Mouse (Mus musculus) A20 (cell line): Measurements from ENCODE around the gene Trap1.
"Not testable (repeated sequence)": the region's sequence is repeated elsewhere in the genome, so short reads cannot be mapped to it uniquely, and the experiment has no call there.

ENCODE experiments used
- DNase-seq: peaks from one replicate; pipeline ENCODE4 v3.0.0-alpha.2; 2011; ENCODE audit warnings: low read depth, low spot score

Trap1 gene

GRCm38 (mm10) chr16:4077384-4078061 is at the start of gene Trap1:
Gene Trap1, minus strand, starts transcription at chr16:4077827.
- DNase-seq, result peak; percentile 94

- DNase-seq, result no peak
These were observed 39.4 kb upstream of the Trap1 start for GRCm38 (mm10) chr16:4117072-4117471.

- no peak for DNase-seq
These were observed 22.7 kb upstream of the Trap1 start for GRCm38 (mm10) chr16:4100374-4100773.

- no peak for DNase-seq
These were observed 19.9 kb upstream of the Trap1 start for GRCm38 (mm10) chr16:4097521-4097920.

GRCm38 (mm10) chr16:4096898-4097297 is 19.3 kb upstream of the Trap1 start:
- DNase-seq, result no peak

- no peak for DNase-seq
These were observed 18.5 kb upstream of the Trap1 start for GRCm38 (mm10) chr16:4096141-4096540.

GRCm38 (mm10) chr16:4087214-4087913 is 9.7 kb upstream of the Trap1 start:
- no peak for DNase-seq

GRCm38 (mm10) chr16:4085851-4086387 is 8.3 kb upstream of the Trap1 start:
- no peak for DNase-seq

GRCm38 (mm10) chr16:4085051-4085450 is 7.4 kb upstream of the Trap1 start:
- no peak for DNase-seq

GRCm38 (mm10) chr16:4080419-4080818 is 2.8 kb upstream of the Trap1 start:
- not testable (repeated sequence) for DNase-seq

- peak; percentile 31 for DNase-seq
These were observed 2.0 kb upstream of the Trap1 start for GRCm38 (mm10) chr16:4079656-4080055.

- not testable (repeated sequence) for DNase-seq
These were observed 675 bp upstream of the Trap1 start for GRCm38 (mm10) chr16:4078302-4078701.

GRCm38 (mm10) chr16:4074836-4075235 is 2.8 kb downstream of the Trap1 start:
- DNase-seq, result no peak

GRCm38 (mm10) chr16:4074297-4074696 is 3.3 kb downstream of the Trap1 start:
- DNase-seq, result no peak

- peak; percentile 70 for DNase-seq
These were observed 9.0 kb downstream of the Trap1 start for GRCm38 (mm10) chr16:4068588-4068987.

GRCm38 (mm10) chr16:4064945-4065344 is 12.7 kb downstream of the Trap1 start:
- no peak for DNase-seq

- peak; percentile 20 for DNase-seq
These were observed 23.8 kb downstream of the Trap1 start for GRCm38 (mm10) chr16:4053811-4054210.

- no peak for DNase-seq
These were observed 25.0 kb downstream of the Trap1 start for GRCm38 (mm10) chr16:4052601-4053000.

GRCm38 (mm10) chr16:4045524-4045923 is 32.1 kb downstream of the Trap1 start:
- DNase-seq, result peak; percentile 27

- no peak for DNase-seq
These were observed 33.5 kb downstream of the Trap1 start for GRCm38 (mm10) chr16:4044093-4044492.

GRCm38 (mm10) chr16:4041646-4042045 is 36.0 kb downstream of the Trap1 start:
- DNase-seq, result no peak

GRCm38 (mm10) chr16:4040206-4040605 is 37.4 kb downstream of the Trap1 start:
- no peak for DNase-seq

GRCm38 (mm10) chr16:4037690-4038089 is 39.9 kb downstream of the Trap1 start:
- DNase-seq, result no peak
